Mouse (Mus musculus) forebrain, embryonic 12.5 days (tissue): ENCODE results near the gene Fgfr2. TPM values are rescaled to one million over a fixed set of nuclear protein-coding genes. Genes with fewer than 3 reads are reported as not detected.
"Not testable (repeated sequence)": the region's sequence is repeated elsewhere in the genome, so short reads cannot be mapped to it uniquely, and the experiment has no call there.

Source experiments
- ATAC-seq: fragments of 200-750 bp; cut with Nextera tagmentation; 2 replicates; pipeline ENCODE4 v1.8.0; 2017; ENCODE audit warnings: moderate TSS enrichment; ENCODE audit not compliant: low FRiP score
- H3K27ac ChIP-seq: fragments of 300-500 bp; sonication (generic); 2 replicates; pipeline ENCODE4 v1.5.1; 2016; ENCODE audit warnings: mild to moderate bottlenecking
- H3K27me3 ChIP-seq: fragments of 300-500 bp; sonication (generic); 2 replicates; pipeline ENCODE4 v1.6.1; 2016; ENCODE audit warnings: mild to moderate bottlenecking
- H3K36me3 ChIP-seq: fragments of 300-500 bp; sonication (generic); replicated peaks from 2 replicates; pipeline ENCODE4 v1.6.1; 2016; ENCODE audit warnings: mild to moderate bottlenecking
- H3K4me1 ChIP-seq: fragments of 300-500 bp; sonication (generic); 2 replicates; pipeline ENCODE4 v1.6.1; 2016
- H3K4me2 ChIP-seq: fragments of 300-500 bp; sonication (generic); 2 replicates; pipeline ENCODE4 v1.6.1; 2016; ENCODE audit warnings: mild to moderate bottlenecking, moderate library complexity
- H3K4me3 ChIP-seq: fragments of 300-500 bp; sonication (generic); replicated peaks from 2 replicates; pipeline ENCODE4 v1.5.1; 2016; ENCODE audit warnings: mild to moderate bottlenecking
- H3K9ac ChIP-seq: fragments of 300-500 bp; sonication (generic); 2 replicates; pipeline ENCODE4 v1.6.1; 2016; ENCODE audit warnings: mild to moderate bottlenecking
- H3K9me3 ChIP-seq: fragments of 300-500 bp; sonication (generic); 2 replicates; pipeline ENCODE4 v1.6.1; 2016
- WGBS: fragments of 180-500 bp; shearing (Covaris S2); methylation state at CpG from one replicate; pipeline ENCODE4 v1.1.7; 2016; 5-methylcytosine and 5-hydroxymethylcytosine counted together
- polyA plus RNA-seq: library from polyadenylated mRNA; unstranded; fragments of >200 nt; fragmentation: Nextera tagmentation; extraction: Ambion mirVana; gene quantifications from 2 replicates; pipeline ENCODE4 v1.2.1, GENCODE M21; 2016

The Fgfr2 gene
- polyA plus RNA-seq, 1 experiment from 2014 or later = 89.6 TPM

DNA sequence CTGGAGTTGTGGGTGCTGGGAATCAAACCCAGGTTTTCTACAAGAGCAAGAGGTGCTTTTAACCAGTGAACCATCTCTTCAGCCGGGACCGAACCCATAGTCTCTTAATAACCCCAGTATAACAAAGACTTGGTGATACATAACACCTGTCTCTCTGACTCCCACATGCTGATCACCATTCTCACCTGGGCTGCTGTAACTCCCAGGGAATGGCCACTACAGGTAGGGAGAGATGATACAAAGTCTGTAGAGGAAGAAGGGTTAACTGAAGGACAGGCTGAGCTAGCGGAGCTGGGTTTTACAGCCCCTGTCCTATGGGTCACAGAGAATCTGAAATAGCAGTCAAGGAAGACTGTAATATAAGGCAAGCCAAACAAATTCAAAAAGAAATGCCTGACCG, 2580.0 kb downstream of the Fgfr2 start:
- WGBS = 98% methylated on average over 4 of the region's 4 CpGs
- H3K4me3 ChIP-seq = no peak overlapping the region
- no peak overlapping the region for H3K4me2 ChIP-seq
- no peak overlapping the region for H3K27ac ChIP-seq
- H3K4me1 ChIP-seq = peaks cover 18% of the 10 kb centered on the region
- H3K36me3 ChIP-seq = peaks cover 63% of the 10 kb centered on the region
- no peaks in the 10 kb centered on the region for H3K9me3 ChIP-seq
- H3K27me3 ChIP-seq = no peaks in the 10 kb centered on the region
- no peak overlapping the region for H3K9ac ChIP-seq
- no peak for ATAC-seq

DNA sequence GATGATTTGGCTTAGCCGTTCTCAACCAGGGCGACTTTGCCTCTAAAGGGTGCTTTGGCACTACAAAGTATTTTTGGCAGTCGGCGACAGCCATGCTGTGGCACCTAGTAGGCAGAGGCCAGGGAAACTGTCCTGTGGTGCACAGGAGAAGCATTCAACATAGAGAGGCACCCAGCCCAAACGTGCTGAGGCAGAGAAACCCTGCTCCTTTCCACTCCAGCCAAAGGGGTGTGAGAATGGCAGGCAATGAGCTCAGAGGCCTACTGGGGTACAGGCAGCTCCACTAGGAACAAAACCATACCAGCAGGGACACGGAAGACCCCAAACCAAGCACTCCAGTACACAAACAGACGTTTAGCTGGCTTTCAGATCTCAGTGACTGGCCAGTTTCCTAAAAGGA, 2583.0 kb downstream of the Fgfr2 start:
- WGBS = 89% methylated on average over 7 of the region's 7 CpGs
- no peak for ATAC-seq
- H3K9me3 ChIP-seq = no peaks in the 10 kb centered on the region
- no peak overlapping the region for H3K4me3 ChIP-seq
- H3K27ac ChIP-seq = no peak overlapping the region
- H3K36me3 ChIP-seq = peaks cover 90% of the 10 kb centered on the region
- H3K27me3 ChIP-seq = no peaks in the 10 kb centered on the region
- peaks cover 5% of the 10 kb centered on the region; the same call in 1 of the 2 replicates for H3K4me1 ChIP-seq
- no peak overlapping the region for H3K9ac ChIP-seq
- no peak overlapping the region for H3K4me2 ChIP-seq

DNA sequence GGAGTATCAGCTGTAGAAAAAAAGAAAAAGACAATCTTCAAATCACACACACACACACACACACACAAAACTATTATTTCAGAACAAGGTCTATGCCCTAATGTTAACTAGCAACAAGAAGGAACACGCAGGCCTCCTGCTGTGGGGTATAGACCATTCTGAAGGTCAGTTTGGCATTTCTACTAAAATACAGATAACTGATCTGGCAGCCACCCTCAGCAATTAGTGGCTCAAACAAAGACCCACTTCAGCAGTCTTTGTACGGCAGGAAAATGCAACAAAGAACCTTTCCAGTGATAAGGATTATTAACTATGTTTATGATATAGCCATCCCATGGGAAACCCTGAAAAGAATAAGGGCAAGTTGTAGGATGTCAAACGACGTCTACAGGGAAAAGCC, 2586.1 kb downstream of the Fgfr2 start:
- no peak overlapping the region for H3K4me3 ChIP-seq
- no peak overlapping the region for H3K9ac ChIP-seq
- no peaks in the 10 kb centered on the region for H3K27me3 ChIP-seq
- no peaks in the 10 kb centered on the region for H3K9me3 ChIP-seq
- no peak overlapping the region for H3K4me2 ChIP-seq
- no peak for ATAC-seq
- peaks cover 78% of the 10 kb centered on the region for H3K36me3 ChIP-seq
- H3K4me1 ChIP-seq = no peaks in the 10 kb centered on the region
- 85% methylated on average over 4 of the region's 4 CpGs for WGBS
- H3K27ac ChIP-seq = no peak overlapping the region

- Histone ChIP-seq H3K4me1 (no peaks in the 10 kb centered on the region), H3K36me3 (peaks cover 74% of the 10 kb centered on the region), H3K4me2 (no peak overlapping the region), H3K9ac (no peak overlapping the region), H3K27ac (no peak overlapping the region), H3K27me3 (no peaks in the 10 kb centered on the region), H3K4me3 (no peak overlapping the region), H3K9me3 (no peaks in the 10 kb centered on the region)
- 89% methylated on average over 4 of the region's 4 CpGs for WGBS
- ATAC-seq = no peak
Measured at GRCm38 (mm10) chr7:130535174-130535573, 2588.0 kb downstream of the Fgfr2 start.

GRCm38 (mm10) chr7:130533316-130534260, 2589.6 kb downstream of the Fgfr2 start:
- no peaks in the 10 kb centered on the region for H3K4me1 ChIP-seq
- H3K27ac ChIP-seq = 0 out of 2 replicates have a peak overlapping the region, but pooled peaks have one; percentile 36
- no peaks in the 10 kb centered on the region for H3K27me3 ChIP-seq
- peak; percentile 55 for ATAC-seq
- H3K9ac ChIP-seq = no peak overlapping the region
- H3K9me3 ChIP-seq = no peaks in the 10 kb centered on the region
- WGBS = 53% methylated on average over 23 of the region's 25 CpGs
- no peak overlapping the region for H3K4me2 ChIP-seq
- no peak overlapping the region for H3K4me3 ChIP-seq
- H3K36me3 ChIP-seq = peaks cover 58% of the 10 kb centered on the region

- 96% methylated on average over 15 of the region's 15 CpGs for WGBS
- H3K36me3 ChIP-seq = peaks cover 39% of the 10 kb centered on the region
Measured at GRCm38 (mm10) chr7:130531138-130531537, 2592.0 kb downstream of the Fgfr2 start.

GRCm38 (mm10) chr7:130527306-130527705, 2595.8 kb downstream of the Fgfr2 start:
- WGBS = 86% methylated on average over 9 of the region's 9 CpGs
- no peak overlapping the region for H3K9ac ChIP-seq
- H3K9me3 ChIP-seq = no peaks in the 10 kb centered on the region
- H3K27me3 ChIP-seq = no peaks in the 10 kb centered on the region
- H3K36me3 ChIP-seq = peaks cover 19% of the 10 kb centered on the region
- no peak overlapping the region for H3K27ac ChIP-seq
- ATAC-seq = no peak
- no peak overlapping the region for H3K4me2 ChIP-seq
- no peaks in the 10 kb centered on the region for H3K4me1 ChIP-seq
- H3K4me3 ChIP-seq = no peak overlapping the region

More at GRCm38 (mm10) chr7:130531138-130531537, 2592.0 kb downstream of the Fgfr2 start:
- H3K4me2 ChIP-seq, H3K9me3 ChIP-seq, H3K4me1 ChIP-seq, H3K9ac ChIP-seq, ATAC-seq, H3K27ac ChIP-seq, H3K27me3 ChIP-seq, H3K4me3 ChIP-seq: not testable (repeated sequence)

DNA sequence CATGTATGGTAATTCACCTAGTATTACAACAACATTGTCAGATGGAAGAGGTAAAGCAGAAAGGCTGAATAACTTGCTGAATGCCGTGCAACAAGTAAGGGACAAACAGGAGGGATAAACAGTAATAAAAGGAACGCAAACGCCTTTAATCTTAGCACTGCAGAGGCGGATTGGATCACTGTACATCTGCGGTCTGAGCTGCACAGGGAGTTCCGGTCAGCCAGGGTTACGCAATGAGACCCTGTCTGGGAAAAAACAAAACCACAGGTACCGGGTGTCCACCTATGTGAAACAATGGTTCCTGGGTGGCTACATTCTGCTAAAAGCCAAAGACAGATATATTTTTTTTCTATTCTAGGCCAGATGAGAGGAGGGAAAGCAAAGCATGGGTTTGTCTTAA, 2599.7 kb downstream of the Fgfr2 start:
- Histone ChIP-seq H3K27ac (no peak overlapping the region), H3K9me3 (no peaks in the 10 kb centered on the region), H3K36me3 (0 out of 2 replicates have a peak, but pooled peaks cover 6% of the 10 kb centered on the region), H3K4me2 (no peak overlapping the region), H3K27me3 (no peaks in the 10 kb centered on the region), H3K4me3 (no peak overlapping the region), H3K4me1 (peaks cover 10% of the 10 kb centered on the region), H3K9ac (no peak overlapping the region)
- no peak for ATAC-seq
- 95% methylated on average over 8 of the region's 8 CpGs for WGBS

DNA sequence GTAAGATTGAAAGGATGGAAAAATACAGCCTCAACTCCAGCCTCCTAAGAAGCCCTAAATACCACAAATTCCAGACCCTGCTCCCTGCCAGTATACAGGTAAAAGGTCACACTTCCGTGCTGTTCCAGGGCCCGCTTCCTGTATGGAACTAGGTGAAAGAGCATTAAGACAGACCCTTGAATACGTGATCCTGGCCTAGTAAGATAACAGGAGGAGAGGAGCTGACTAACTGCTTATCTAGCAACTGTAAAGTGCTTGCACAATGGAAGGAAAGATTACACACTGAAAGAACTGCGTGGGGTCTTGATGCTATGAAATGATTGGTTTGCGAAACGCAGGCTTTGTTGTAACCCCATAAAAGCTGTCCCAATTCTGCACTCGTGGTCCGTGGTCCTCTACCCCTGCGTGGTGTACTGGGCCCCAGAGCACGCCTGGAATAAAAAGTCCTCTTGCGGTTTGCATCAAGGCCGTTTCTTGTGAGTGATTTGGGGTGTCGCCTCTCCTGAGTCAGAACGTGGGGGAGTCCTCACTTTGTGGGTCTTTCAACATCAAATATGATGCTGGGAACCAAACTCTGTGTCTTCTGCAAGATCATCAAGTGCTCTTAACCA, 2602.2 kb downstream of the Fgfr2 start:
- 92% methylated on average over 14 of the region's 14 CpGs for WGBS
- Histone ChIP-seq H3K27me3 (no peaks in the 10 kb centered on the region), H3K4me2 (no peak overlapping the region), H3K4me1 (peaks cover 22% of the 10 kb centered on the region), H3K9ac (no peak overlapping the region), H3K36me3 (0 out of 2 replicates have a peak, but pooled peaks cover 3% of the 10 kb centered on the region), H3K9me3 (no peaks in the 10 kb centered on the region), H3K27ac (no peak overlapping the region), H3K4me3 (no peak overlapping the region)
- ATAC-seq = no peak

DNA sequence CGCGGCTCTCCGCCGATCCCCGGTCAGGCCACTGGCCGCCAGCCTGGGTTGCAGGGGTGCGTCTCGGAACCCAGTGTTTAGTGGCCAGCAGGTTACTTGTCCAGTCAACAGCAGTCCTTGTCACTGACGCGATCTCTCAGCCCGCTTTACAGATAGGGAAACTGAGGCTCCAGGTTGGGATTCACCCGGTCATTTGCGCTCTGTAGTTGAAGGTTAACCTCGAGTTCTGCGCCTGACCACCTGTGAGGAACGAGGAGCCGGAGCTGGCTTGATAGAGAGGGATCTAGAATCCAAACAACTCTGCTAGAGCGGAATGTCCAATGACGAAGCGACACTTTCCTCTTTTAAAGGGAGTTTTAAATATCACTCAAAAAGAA, 2603.1 kb downstream of the Fgfr2 start, which contains the start of gene Ate1:
Gene Ate1, minus strand, starts transcription at position 321 of the 377 bp plus-strand sequence.
- ATAC-seq = no peak
- Histone ChIP-seq H3K4me3 (peak within 1 kb of the TSS; percentile 69), H3K4me1 (peaks cover 22% of the 10 kb centered on the region), H3K9ac (peak within 1 kb of the TSS; percentile 88), H3K27ac (peak within 1 kb of the TSS; percentile 97), H3K27me3 (no peaks in the 10 kb centered on the region), H3K4me2 (peak within 1 kb of the TSS; percentile 82), H3K9me3 (no peaks in the 10 kb centered on the region), H3K36me3 (no peaks in the 10 kb centered on the region)
- 21% methylated on average over 20 of the region's 20 CpGs for WGBS

DNA sequence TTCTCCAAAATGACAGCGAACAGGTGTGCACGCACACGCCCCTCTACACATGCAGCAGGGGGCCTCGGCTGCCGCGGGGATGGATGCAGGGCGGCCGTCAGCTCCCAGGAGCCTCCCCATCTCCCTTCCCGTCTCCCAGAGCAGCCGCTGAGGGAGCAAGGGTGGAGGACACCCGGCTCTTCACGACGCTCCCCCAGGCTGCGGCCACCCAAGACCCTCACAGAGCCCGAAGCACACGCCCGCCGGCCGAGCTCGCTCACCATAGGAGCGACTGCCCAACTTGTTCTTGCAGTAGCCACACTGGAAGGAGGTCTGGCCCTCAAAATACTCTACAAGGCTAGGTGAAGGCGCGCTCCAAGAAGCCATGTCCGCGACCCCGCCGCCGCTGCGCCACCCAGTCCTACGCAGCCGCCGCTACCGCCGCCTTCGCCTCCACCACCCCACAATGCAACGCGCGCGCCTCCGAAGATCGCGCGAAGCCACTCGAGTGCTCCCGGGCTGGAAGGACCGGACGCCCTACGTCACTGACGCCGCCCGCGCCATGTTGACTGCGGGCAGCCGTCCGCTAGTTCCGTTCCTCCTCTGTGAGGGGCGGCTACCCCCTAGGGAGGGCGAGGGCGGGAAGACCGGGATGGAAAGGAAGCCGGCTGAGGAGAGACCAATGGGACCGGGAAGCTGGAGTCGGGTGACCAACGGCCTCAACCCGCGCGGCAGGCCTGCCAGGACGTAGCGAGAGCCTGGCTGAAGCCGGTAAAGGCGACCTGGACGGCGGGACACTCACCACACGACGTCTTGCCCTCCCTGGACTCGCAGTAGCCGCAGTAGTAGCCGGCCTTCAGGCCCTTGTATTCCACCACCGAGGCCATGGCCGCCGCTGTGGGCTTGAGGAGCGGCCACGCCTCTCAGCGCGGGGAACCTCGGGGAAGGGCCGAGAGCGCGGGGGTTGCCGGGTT, 2603.8 kb downstream of the Fgfr2 start:
- Histone ChIP-seq H3K27me3 (no peaks in the 10 kb centered on the region), H3K27ac (peak overlapping the region; percentile 97), H3K4me2 (peak overlapping the region; percentile 82), H3K36me3 (no peaks in the 10 kb centered on the region), H3K4me3 (peak overlapping the region; percentile 69), H3K9me3 (no peaks in the 10 kb centered on the region), H3K9ac (peak overlapping the region; percentile 88), H3K4me1 (peaks cover 22% of the 10 kb centered on the region)
- ATAC-seq = peak; percentile 98
- WGBS = under 1% methylated on average over 86 of the region's 90 CpGs
